Mouse (Mus musculus) C2C12 (cell line): ENCODE results near the gene Rpl4.

ENCODE experiments used
- CEBPB ChIP-seq: IDR thresholded peaks from one replicate; pipeline ENCODE4 v1.6.1; 2011; ENCODE audit warnings: low read depth, mild to moderate bottlenecking, control low read depth, moderate library complexity
- CTCF ChIP-seq: IDR thresholded peaks from one replicate; pipeline ENCODE4 v1.5.1; 2011; ENCODE audit not compliant: control insufficient read depth, insufficient read depth, insufficient read length
- MYOG ChIP-seq: IDR thresholded peaks from one replicate; pipeline ENCODE4 v1.6.1; 2011; ENCODE audit not compliant: control insufficient read depth, insufficient read length; ENCODE audit errors: extremely low read depth
- USF1 ChIP-seq: IDR thresholded peaks from one replicate; pipeline ENCODE4 v1.6.1; 2011; ENCODE audit warnings: low read depth, mild to moderate bottlenecking, control low read depth, moderate library complexity

GRCm38 (mm10) chr9:64219305-64219704, 46.1 kb downstream of the Rpl4 start:
- TF ChIP-seq CTCF, result no peak
- no peak for TF ChIP-seq USF1
- no peak for TF ChIP-seq MYOG
- TF ChIP-seq CEBPB, result no peak
